Mouse (Mus musculus) embryonic fibroblast, embryonic 13.5 days (primary cell): ENCODE results near the gene Gucy1b1. TPM values are rescaled to one million over a fixed set of nuclear protein-coding genes. Genes with fewer than 3 reads are reported as not detected.

Source experiments
- H3K27ac ChIP-seq: 2 replicates; pipeline ENCODE4 v1.5.1; 2012; ENCODE audit warnings: low read length, control low read depth, inconsistent platforms; ENCODE audit not compliant: insufficient read depth
- H3K4me1 ChIP-seq: 2 replicates; pipeline ENCODE4 v1.6.1; 2011; ENCODE audit warnings: low read length; ENCODE audit not compliant: control insufficient read depth, insufficient read depth
- H3K4me3 ChIP-seq: 2 replicates; pipeline ENCODE4 v1.5.1; 2011; ENCODE audit warnings: mild to moderate bottlenecking, control low read depth, low read length; ENCODE audit not compliant: insufficient read depth
- CTCF ChIP-seq: IDR thresholded peaks from 2 replicates; pipeline ENCODE4 v1.5.1; 2011; ENCODE audit warnings: mild to moderate bottlenecking, control low read depth, low read length, moderate library complexity, borderline replicate concordance; ENCODE audit not compliant: insufficient read depth
- POLR2A ChIP-seq: IDR thresholded peaks from 2 replicates; pipeline ENCODE4 v1.6.1; 2011; ENCODE audit warnings: low read depth, mild to moderate bottlenecking, control low read depth, low read length, moderate library complexity
- polyA plus RNA-seq: library from polyadenylated mRNA; stranded (reverse); fragments of >200 nt; gene quantifications from 2 replicates; pipeline ENCODE4 v1.2.4, GENCODE M21; 2011; ENCODE audit warnings: low read depth; ENCODE audit not compliant: missing spikeins, insufficient read length

The Gucy1b1 gene
- polyA plus RNA-seq, 1 experiment = 4.2 TPM

- Histone ChIP-seq H3K27ac (no peak overlapping the region), H3K4me3 (no peak overlapping the region), H3K4me1 (no peaks in the 10 kb centered on the region)
- TF ChIP-seq POLR2A (no peak), CTCF (no peak)
These were observed 78.5 kb downstream of the Gucy1b1 start for GRCm38 (mm10) chr3:81995988-81996387.

DNA sequence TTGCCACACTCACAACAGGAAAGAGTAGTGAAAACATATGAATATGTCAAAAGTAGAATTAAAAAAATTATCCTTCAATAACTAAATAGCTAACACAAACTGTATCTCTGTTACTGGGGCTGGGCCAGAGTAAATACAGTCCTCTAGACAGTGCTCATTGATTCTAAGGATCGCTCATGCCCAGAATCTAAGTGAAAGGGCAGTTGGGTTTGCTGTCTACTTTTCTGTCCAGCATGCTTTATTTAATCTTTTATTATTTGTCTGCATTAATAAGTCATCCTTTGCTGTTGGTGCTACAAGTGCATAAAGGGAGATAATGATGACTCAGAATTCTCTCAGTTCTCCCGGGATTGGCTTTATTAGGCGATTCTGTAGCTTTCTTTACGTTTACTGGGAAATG is 79.1 kb downstream of the Gucy1b1 start:
- Histone ChIP-seq H3K4me3 (no peak overlapping the region), H3K27ac (no peak overlapping the region), H3K4me1 (no peaks in the 10 kb centered on the region)
- TF ChIP-seq CTCF = no peak
- TF ChIP-seq POLR2A = no peak

DNA sequence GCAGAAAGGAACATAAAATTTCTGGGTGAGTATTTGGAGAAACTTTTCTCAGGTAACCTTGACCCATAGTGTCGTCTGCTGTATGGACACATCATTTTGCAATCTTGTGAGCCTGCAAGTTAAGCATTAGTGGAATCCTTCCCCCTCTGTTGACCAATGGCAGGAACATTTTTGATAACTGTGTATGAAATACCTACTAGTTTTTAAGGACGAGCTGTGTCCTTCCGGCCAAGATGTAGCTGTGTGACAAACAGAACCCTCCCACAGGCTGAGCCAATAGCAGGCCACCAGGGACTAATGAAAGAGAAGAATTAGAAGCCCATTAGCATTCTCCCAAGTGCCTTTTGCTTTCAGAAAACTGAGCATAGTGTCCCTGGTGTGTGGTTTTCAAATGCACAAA is 84.0 kb downstream of the Gucy1b1 start:
- no peaks in the 10 kb centered on the region for H3K4me1 ChIP-seq
- no peak overlapping the region for H3K4me3 ChIP-seq
- H3K27ac ChIP-seq = no peak overlapping the region
- no peak for TF ChIP-seq POLR2A
- no peak for TF ChIP-seq CTCF

- no peak for TF ChIP-seq POLR2A
- no peak for TF ChIP-seq CTCF
- no peaks in the 10 kb centered on the region for H3K4me1 ChIP-seq
- H3K4me3 ChIP-seq = no peak overlapping the region
- H3K27ac ChIP-seq = no peak overlapping the region
These were observed 84.8 kb downstream of the Gucy1b1 start for GRCm38 (mm10) chr3:81989692-81990141.

GRCm38 (mm10) chr3:81987628-81988027 is 86.9 kb downstream of the Gucy1b1 start:
- H3K4me1 ChIP-seq = no peaks in the 10 kb centered on the region
- no peak overlapping the region for H3K27ac ChIP-seq
- TF ChIP-seq POLR2A (no peak), CTCF (no peak)
- no peak overlapping the region for H3K4me3 ChIP-seq

DNA sequence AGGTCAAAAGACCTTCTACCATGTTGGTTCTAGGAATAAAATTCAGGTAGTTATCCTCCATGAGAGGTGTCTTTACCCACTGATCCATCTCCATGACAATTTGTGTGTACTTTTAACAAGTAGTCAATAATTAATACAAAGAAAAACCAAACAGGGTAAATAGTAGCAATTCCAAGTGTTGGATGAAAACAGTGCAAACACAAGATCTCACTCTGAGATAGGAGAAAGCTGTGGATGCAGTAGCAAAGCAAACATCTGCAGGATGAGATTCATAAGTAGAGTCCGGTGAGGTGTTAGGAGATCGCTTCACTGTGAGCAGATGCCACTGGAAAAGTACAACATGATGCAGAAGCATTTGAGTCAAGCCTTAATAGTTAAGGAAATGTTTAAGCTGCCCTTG is 88.4 kb downstream of the Gucy1b1 start:
- TF ChIP-seq CTCF (no peak), POLR2A (no peak)
- no peak overlapping the region for H3K4me3 ChIP-seq
- H3K27ac ChIP-seq = no peak overlapping the region
- no peaks in the 10 kb centered on the region for H3K4me1 ChIP-seq

- TF ChIP-seq CTCF (no peak), POLR2A (no peak)
- Histone ChIP-seq H3K27ac (no peak overlapping the region), H3K4me1 (no peaks in the 10 kb centered on the region), H3K4me3 (no peak overlapping the region)
These were observed 89.4 kb downstream of the Gucy1b1 start for GRCm38 (mm10) chr3:81985100-81985499.

GRCm38 (mm10) chr3:81983120-81983895 is 91.2 kb downstream of the Gucy1b1 start:
- Histone ChIP-seq H3K27ac (no peak overlapping the region), H3K4me1 (no peaks in the 10 kb centered on the region), H3K4me3 (no peak overlapping the region)
- TF ChIP-seq POLR2A (no peak), CTCF (no peak)

Other genes starting within 250 kb of the Gucy1b1 start
- gene Ctso, start 142.1 kb downstream of the Gucy1b1 start, polyA plus RNA-seq = 10.6 and 12.9 TPM in 2 replicates
- gene Tdo2, start 98.5 kb downstream of the Gucy1b1 start, polyA plus RNA-seq = not detected in 2 replicates
- gene Asic5, start 92.4 kb downstream of the Gucy1b1 start, polyA plus RNA-seq = not detected in 2 replicates
- 0.67 and 2.0 TPM in 2 replicates for gene Gucy1a1, start 71.1 kb upstream of the Gucy1b1 start, polyA plus RNA-seq